Mouse (Mus musculus) layer of hippocampus, adult 8-10 months (tissue): ENCODE results near the gene Snx27. TPM values are rescaled to one million over a fixed set of nuclear protein-coding genes. Genes with fewer than 3 reads are reported as not detected.

Source experiments
- DNase-seq, 2 experiments: peaks; one replicate each; pipeline ENCODE4 v3.0.0; 2022; ENCODE audit warnings: low spot score in 2 of 2
- total RNA-seq, 4 experiments: library from RNA; stranded (reverse); gene quantifications; 2 replicates each; pipeline ENCODE4 v1.2.4; 2022

Snx27 gene
- total RNA-seq, 4 experiments from 2014 or later = 93.8 to 123 (median 108) TPM

DNA sequence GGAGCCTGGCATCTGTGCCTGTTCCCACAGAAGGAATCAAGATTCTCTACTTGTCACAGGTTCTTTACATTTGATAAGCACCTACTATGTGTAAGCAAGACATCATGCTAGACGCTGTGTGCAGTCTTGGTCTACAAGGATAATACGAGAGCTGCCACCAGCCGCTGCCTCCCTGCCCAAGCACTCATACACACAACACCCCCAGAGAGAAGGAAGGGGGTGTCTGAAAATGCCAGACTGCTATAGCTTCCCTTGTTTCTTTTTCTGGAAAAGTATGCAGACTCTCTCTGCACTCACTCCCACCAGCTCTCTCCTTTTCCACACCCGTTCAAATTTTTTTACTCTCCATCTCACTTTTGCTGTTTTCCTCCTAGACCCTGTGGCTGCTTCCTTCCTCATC, 105.1 kb downstream of the Snx27 start:
- no peak for DNase-seq

DNA sequence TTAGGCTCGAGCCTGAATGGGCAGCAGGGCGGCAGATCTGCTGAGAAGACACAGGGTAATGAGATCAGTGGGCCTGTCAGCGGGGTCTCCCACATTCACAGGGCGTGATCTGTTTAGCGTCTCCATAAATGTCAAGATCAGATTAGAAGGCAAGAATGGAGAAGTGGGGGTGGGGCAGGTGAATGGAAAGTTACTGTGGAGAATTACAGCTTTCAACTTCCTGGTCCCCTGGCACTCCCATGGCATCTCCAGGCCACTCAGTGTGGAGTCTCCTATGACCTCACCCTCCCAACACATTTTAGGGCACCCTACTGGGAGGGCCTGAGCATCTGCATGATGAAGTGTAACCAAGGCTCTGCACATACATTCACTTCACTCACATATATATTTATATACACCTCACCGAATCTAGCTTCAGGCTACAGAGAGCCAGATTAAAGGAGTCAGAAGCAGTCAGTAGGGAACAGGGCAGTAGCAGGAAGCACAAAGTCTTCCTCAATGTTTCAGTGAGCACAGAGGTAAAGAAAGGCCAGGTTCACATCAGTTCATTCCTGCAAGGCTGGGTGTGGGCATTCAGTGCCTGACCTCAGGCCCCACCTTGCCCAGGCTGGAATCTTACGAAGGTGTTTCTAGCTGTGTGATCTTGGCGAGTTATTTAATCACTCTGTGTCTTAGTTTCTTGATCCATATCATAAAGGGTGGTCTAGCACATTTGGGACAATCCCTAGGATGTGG, 106.0 kb downstream of the Snx27 start:
- DNase-seq = no peak

DNA sequence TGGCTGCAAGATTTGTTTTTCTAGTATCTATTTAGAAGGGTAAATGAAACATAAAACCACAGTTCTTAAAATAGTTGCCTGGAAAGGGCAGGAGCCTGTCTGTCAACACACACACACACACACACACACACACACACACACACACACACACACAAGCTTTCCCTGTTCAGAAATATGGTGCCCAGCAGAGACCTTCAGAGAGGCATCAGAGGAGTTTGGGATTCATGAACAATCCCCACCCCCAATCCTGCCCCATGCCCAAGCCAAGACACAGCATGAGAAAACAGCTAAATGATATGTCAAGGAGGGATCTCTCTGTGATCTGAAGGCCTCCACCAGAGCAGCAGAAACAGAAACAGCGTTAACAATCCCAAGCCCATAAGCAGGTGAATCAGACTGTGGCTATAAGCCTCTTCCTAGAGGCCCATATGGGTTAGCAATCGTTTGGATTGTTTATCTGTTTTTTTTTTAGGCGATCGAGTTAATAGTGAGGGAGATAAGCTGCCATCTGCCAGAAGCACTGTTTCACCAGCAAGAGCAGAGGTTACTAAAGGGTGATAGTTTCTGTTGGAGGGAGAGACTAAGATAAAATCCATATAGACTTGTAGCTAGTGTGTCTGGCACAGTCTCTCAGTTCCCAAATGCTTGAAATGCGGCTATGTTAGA, 108.8 kb downstream of the Snx27 start:
- DNase-seq = no peak

DNA sequence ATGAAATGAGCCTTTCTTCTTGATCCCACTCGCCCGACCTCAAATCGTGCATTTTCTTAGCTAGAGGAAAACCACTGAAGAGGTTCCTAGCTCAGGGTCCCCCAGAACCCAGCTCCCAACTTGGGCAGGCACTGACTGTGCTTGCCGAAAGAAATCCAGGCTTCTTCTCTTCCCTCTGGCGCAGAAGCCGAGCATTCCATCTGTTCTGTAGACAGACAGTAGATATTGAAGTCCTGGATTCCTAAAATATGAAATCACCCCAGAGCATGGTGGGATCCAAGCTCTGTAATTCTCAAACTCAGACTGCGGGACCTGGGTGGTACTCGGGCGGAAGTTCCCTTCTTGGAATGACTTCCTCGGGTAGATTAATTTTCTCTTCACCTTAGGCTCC, 109.4 kb downstream of the Snx27 start:
- no peak for DNase-seq

DNA sequence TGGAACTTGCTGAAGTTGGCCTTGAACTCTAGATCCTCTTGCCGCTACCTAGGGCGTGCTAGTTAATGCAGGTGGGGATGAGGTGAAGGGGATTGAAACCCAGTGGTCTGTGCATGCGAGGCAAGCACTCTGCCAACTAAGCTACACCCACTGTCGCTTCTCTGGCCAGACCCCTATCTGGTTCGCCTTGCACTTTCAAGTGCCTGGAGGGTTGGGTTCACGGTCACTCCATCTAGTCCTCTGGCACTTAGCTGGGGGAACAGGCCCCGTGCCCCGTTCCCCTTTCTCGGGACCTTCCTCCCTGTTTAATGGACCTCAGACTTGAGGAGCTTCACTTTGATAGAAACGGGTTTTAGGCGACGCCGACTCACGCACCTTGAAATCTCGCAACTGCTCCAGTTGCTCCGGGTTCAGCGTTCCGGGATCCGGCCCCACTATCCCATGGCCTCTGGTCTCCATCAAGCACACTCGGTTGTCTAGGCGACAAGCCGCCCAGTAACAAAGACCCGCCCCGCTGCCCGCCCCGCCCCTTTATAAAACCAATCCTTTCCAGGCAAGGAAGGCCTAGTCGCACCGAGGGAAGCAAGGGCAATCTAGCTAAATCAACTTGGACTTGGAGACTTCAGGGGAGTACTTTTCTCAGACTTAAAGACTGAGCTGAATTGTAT, 109.9 kb downstream of the Snx27 start:
- no peak for DNase-seq

DNA sequence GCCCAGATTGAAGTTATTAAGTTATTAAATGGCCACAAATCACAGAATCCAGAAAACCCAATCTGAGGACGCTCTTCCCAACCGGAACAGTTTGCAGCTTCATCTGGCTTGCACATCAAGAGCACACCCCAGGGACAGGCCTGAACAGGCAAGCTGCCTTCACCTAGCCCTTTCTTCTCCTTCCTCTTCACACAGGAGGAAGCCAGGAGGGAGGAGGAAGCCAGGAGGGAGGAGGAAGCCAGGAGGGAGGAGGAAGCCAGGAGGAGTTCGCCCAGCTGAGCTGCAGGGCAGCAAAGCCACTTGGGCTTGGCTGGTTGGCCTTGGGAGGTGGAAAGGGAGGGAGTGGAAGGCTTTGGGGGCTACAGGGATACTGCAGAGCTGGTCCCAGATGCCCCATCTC, 113.6 kb downstream of the Snx27 start:
- no peak for DNase-seq

DNA sequence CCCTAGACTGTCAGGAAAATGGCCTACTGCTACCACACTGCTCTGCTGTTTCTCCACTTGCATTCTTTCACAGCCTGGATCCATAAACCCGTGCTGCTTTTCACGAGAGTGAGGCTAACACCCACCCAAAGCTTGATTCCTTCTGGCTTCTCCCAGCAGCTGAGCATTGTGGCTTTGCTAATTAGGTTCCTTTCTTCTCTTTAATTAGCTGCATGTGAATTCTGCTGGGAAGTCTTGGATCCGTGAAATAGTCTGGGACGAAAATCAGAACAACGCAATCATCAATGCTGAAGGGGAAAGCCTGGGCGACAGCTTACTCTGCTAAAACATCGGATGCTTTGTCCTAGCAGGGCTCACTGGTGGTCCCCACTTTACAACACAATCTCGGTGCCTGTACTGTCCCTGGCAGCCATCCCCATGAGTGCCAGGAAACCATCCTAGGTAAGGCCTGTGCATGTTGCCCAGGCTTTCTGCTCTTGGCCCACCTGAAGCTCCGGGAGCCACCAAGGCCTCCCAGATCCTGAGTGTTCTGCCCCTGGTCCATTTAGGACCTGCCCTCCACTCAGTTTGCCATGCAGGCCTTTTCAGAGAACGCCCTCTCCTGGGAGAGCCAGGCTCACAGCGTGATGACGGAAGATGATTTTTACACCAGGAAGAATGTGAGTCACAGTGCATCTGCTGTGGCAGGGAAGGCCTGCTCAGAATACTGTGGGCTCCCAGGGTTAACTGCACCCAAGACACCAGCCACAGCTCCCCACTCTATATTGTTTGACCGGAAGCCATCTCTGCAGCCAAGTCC, 116.7 kb downstream of the Snx27 start:
- peak in 1 of 2 experiments; percentile 78 for DNase-seq

DNA sequence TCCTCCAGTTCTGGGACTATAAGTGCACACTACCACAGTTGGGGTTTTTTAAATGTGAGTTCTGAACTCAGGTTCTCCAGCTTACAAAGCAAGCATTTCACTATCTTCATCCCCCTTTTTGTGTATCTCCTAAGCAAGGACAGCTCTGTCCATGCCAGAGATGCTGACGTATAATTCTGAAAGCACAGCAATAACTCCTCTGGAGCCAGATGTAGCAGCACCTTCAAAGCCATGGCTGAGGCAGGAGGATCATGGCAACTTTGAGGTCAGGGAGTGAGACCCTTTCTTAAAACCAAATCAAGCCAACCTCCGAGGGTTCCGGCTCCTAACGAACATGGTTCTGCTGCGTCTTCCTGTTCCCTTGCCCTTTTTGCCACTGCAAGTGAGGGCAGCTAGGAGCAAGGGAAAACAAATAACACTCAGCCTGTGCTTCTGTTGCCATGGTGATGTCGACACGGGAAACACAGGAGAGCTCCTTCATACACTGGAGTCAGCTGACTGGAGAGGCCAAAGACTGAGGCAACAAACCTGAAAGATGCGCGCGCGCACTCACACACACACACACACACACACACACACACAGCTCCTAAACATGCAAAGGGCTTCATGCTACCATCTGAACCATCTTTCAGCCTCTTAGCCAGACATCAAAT, 118.5 kb downstream of the Snx27 start:
- peak in 1 of 2 experiments; percentile 34 for DNase-seq

DNA sequence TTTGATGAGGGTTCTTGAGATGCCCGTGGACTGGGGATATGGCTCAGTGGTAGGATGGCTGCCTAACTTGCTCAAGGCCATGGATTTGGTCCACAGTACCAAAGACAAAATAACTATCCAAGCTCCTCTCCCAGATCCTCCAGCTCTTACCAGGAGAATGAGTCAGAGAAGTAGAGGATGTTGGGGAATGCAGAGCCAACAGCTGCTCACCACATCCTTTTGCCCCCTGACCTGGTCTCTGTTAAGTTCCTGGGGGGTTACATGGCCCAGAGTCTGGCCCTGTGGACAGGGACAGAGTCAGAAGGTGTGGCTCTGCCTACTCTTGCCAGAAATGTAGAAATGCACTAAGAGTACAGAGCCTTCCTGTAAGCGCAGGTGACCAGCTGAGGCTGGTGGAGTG, 122.7 kb downstream of the Snx27 start:
- DNase-seq = no peak

DNA sequence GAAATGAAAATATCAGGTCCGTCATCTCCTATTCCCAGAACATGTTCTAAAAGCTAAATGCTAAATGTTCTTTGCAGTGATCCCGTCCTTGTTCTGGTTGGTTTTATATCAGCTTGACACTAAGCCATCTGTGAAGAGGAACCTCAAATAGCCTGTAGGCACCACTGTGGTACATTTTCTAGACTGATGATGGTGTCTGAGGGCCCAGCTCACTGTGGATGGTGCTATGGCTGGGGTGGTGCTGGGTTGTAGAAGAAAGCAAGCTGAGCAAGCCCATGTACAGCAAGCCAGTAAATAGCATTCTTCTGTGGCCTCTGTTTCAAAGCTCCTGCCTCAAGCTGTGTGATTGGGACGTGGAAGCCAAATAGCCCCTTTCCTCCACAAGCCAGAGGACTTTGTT, 125.5 kb downstream of the Snx27 start:
- DNase-seq = no peak

DNA sequence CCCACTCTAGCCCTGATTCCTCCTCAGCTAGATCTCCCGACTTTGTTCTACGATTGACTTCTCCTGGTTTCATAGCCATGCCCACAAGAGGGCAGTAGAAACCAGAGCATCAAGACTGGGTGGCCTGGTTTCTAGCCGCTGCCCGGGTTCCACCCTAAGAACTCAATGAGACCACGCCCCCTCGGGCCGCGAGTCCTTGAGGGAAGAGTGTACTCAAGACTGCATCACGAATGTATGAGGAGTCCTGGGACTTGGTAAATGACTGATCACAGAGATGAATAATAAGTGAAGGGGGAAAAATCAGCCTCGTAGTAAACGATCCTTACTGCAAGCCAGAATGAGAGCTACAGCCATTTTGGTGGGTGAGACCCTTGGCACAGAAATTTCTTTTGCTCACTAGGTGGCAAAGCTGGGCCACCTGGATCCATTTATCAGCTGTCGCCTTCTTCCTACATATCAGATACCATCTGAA, 126.0 kb downstream of the Snx27 start:
- DNase-seq = peak; percentile 76 to 85

DNA sequence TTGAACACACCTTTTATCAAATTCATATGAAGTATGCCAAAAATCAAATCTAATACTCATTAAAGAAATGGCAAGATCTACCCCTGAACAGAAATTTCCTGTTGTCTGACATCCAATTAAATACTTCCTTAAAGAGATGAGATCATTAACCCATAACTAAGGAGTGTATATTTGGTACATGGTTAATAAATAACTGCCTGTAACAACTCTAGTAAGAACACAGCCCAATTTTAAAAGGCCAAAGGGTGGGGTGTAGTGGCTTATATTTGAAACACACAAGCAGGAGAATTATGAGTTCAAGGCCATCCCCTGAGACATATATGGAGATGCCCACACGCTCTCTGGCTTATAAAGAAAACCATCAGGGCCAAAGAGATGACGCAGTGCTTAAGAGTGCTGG, 133.1 kb downstream of the Snx27 start:
- no peak for DNase-seq

Other genes with a start within 250 kb of the Snx27 start
- gene Them5, start 240.6 kb downstream of the Snx27 start, total RNA-seq = not detected
- under 1 TPM in 3 of 4 experiments, not detected in 1; 0.34 to 0.58 (median 0.56) TPM for gene C2cd4d, start 220.3 kb downstream of the Snx27 start, total RNA-seq
- gene Rorc, start 209.9 kb downstream of the Snx27 start, total RNA-seq = 1 to 10 TPM; 1.2 to 2.8 (median 2.1) TPM
- gene Lingo4, start 184.2 kb downstream of the Snx27 start, total RNA-seq = 1 to 10 TPM in 2 of 4 experiments, under 1 TPM in 2; 0.64 to 1.1 (median 1.0) TPM
- gene Tdrkh, start 169.4 kb downstream of the Snx27 start, total RNA-seq = 10 to 100 TPM; 40.9 to 46.6 (median 46.0) TPM
- gene Mrpl9, start 139.4 kb downstream of the Snx27 start, total RNA-seq = 10 to 100 TPM; 34.8 to 42.3 (median 40.2) TPM
- under 1 TPM in 1 of 4 experiments, not detected in 3; 0.52 TPM for gene Oaz3, start 138.8 kb downstream of the Snx27 start, total RNA-seq
- gene Celf3, start 104.4 kb downstream of the Snx27 start, total RNA-seq = 100 to 1,000 TPM; 153 to 187 (median 176) TPM
- gene Riiad1, start 102.4 kb downstream of the Snx27 start, total RNA-seq = 1 to 10 TPM; 4.9 to 6.9 (median 6.0) TPM
- not detected for gene Gm10972, start 60.4 kb upstream of the Snx27 start, total RNA-seq
- 1 to 10 TPM; 2.6 to 3.9 (median 3.1) TPM for gene Tuft1, start 76.2 kb upstream of the Snx27 start, total RNA-seq
- gene Selenbp2, start 110.8 kb upstream of the Snx27 start, total RNA-seq = 1 to 10 TPM in 3 of 4 experiments, under 1 TPM in 1; 0.50 to 1.6 (median 1.1) TPM
- 1 to 10 TPM; 4.0 to 5.5 (median 4.7) TPM for gene Cgn, start 203.8 kb upstream of the Snx27 start, total RNA-seq